Mouse (Mus musculus) heart, adult 2 months (tissue): ENCODE results near the gene Gper1. TPM values are rescaled to one million over a fixed set of nuclear protein-coding genes. Genes with fewer than 3 reads are reported as not detected.

Experiments used
- DNase-seq, 2 experiments: peaks; one replicate each; pipeline ENCODE4 v3.0.0; 2021
- H3K27ac ChIP-seq: fragments of 200-600 bp; 2 replicates; pipeline ENCODE4 v1.8.1; 2022
- H3K27me3 ChIP-seq: fragments of 200-500 bp; 2 replicates; pipeline ENCODE4 v1.6.1; 2012; ENCODE audit warnings: mild to moderate bottlenecking, low read length, inconsistent platforms, mixed read lengths; ENCODE audit not compliant: control insufficient read depth, insufficient read depth
- H3K36me3 ChIP-seq: fragments of 200-500 bp; 2 replicates; pipeline ENCODE4 v1.6.1; 2012; ENCODE audit warnings: low read length, inconsistent platforms; ENCODE audit not compliant: control insufficient read depth, insufficient read depth
- H3K4me1 ChIP-seq: fragments of 200-500 bp; 2 replicates; pipeline ENCODE4 v1.6.1; 2011; ENCODE audit warnings: low read length; ENCODE audit not compliant: control insufficient read depth, insufficient read depth
- H3K4me3 ChIP-seq: fragments of 200-600 bp; 2 replicates; pipeline ENCODE4 v1.8.1; 2022
- H3K79me2 ChIP-seq: fragments of 200-500 bp; replicated peaks from 2 replicates; pipeline ENCODE4 v1.6.1; 2012; ENCODE audit warnings: mild to moderate bottlenecking, inconsistent platforms, low read length, moderate library complexity, mixed read lengths; ENCODE audit not compliant: control insufficient read depth, insufficient read depth
- H3K9ac ChIP-seq: fragments of 200-500 bp; 2 replicates; pipeline ENCODE4 v1.6.1; 2012; ENCODE audit warnings: low read depth, mild to moderate bottlenecking, control low read depth, inconsistent platforms, low read length, mixed read lengths
- CTCF ChIP-seq: fragments of 200-600 bp; IDR thresholded peaks from 2 replicates; pipeline ENCODE4 v1.8.1; 2022; ENCODE audit warnings: antibody characterized with exemption, mild to moderate bottlenecking, moderate library complexity
- EP300 ChIP-seq: fragments of 200-500 bp; IDR thresholded peaks from 2 replicates; pipeline ENCODE4 v1.6.1; 2011; ENCODE audit warnings: low read depth, low read length, control low read depth; ENCODE audit not compliant: insufficient read depth
- POLR2A ChIP-seq: fragments of 200-500 bp; IDR thresholded peaks from 2 replicates; pipeline ENCODE4 v1.6.1; 2011; ENCODE audit warnings: mild to moderate bottlenecking, low read depth, low read length, control low read depth; ENCODE audit not compliant: insufficient read depth
- WGBS: fragments of 180-500 bp; shearing (Covaris S2); methylation state at CpG from one replicate; pipeline ENCODE4 v1.1.7; 2018; 5-methylcytosine and 5-hydroxymethylcytosine counted together
- intact Hi-C: fragments of 180-260 bp; cut with DNase I; formaldehyde crosslinking; loops from one replicate; pipeline ENCODE4 v1.15.1; 2025
- polyA plus RNA-seq: library from polyadenylated mRNA; depleted of rRNA; stranded (reverse); fragments of >200 nt; gene quantifications from 2 replicates; pipeline ENCODE4 v1.2.3, GENCODE M21; 2012
- total RNA-seq, 2 experiments: library from RNA; stranded (reverse); gene quantifications; 2 replicates each; pipeline ENCODE4 v1.2.3; 2021

Gper1 gene
- total and polyA plus RNA-seq, 3 experiments, result 1.4 to 2.0 (median 1.5) TPM

- Histone ChIP-seq H3K27ac (peak overlapping the region; percentile 77), H3K9ac (peak overlapping the region; percentile 51), H3K27me3 (no peaks in the 10 kb centered on the region), H3K36me3 (peaks cover 5% of the 10 kb centered on the region; the same call in 1 of the 2 replicates), H3K4me3 (no peak overlapping the region), H3K4me1 (peaks cover 45% of the 10 kb centered on the region), H3K79me2 (peaks cover 5% of the 10 kb centered on the region)
- no peak for DNase-seq
- TF ChIP-seq EP300, result no peak
- no peak for TF ChIP-seq CTCF
- no peak for TF ChIP-seq POLR2A
- 83% methylated on average over 37 of the region's 37 CpGs for whole genome bisulfite sequencing
- intact Hi-C loops, result loop anchor here (1.0 kb wide), 1 partner anchor 25 kb away; no protein-coding TSS in a partner anchor
These were observed 30.4 kb upstream of the Gper1 start for GRCm38 (mm10) chr5:139392219-139393196.

GRCm38 (mm10) chr5:139393197-139393588, 29.8 kb upstream of the Gper1 start:
- peaks cover 46% of the 10 kb centered on the region for H3K4me1 ChIP-seq
- H3K9ac ChIP-seq, result no peak overlapping the region
- H3K36me3 ChIP-seq, result peaks cover 5% of the 10 kb centered on the region; the same call in 1 of the 2 replicates
- H3K27ac ChIP-seq, result no peak overlapping the region; the same call in 1 of the 2 replicates
- no peak for DNase-seq
- peaks cover 5% of the 10 kb centered on the region for H3K79me2 ChIP-seq
- 85% methylated on average over 16 of the region's 16 CpGs for WGBS
- TF ChIP-seq CTCF (no peak), POLR2A (no peak), EP300 (no peak)
- intact Hi-C loops, result loop anchor here (1.0 kb wide), 1 partner anchor 26 kb away; no protein-coding TSS in a partner anchor
- no peaks in the 10 kb centered on the region for H3K27me3 ChIP-seq
- H3K4me3 ChIP-seq, result no peak overlapping the region

- peaks cover 41% of the 10 kb centered on the region for H3K4me1 ChIP-seq
- H3K27ac ChIP-seq, result peak overlapping the region; percentile 26; the same call in 1 of the 2 replicates
- TF ChIP-seq EP300 (no peak), CTCF (no peak), POLR2A (no peak)
- no peaks in the 10 kb centered on the region for H3K27me3 ChIP-seq
- H3K79me2 ChIP-seq, result peaks cover 5% of the 10 kb centered on the region
- no peaks in the 10 kb centered on the region; the same call in 1 of the 2 replicates for H3K36me3 ChIP-seq
- no peak overlapping the region for H3K9ac ChIP-seq
- intact Hi-C loops, result no loop called here
- no peak overlapping the region for H3K4me3 ChIP-seq
- WGBS, result 70% methylated on average over 7 of the region's 7 CpGs
- DNase-seq, result no peak
These were observed 28.6 kb upstream of the Gper1 start for GRCm38 (mm10) chr5:139394399-139394798.

GRCm38 (mm10) chr5:139395528-139395927, 27.4 kb upstream of the Gper1 start:
- intact Hi-C loops, result no loop called here
- TF ChIP-seq CTCF (no peak), EP300 (no peak), POLR2A (no peak)
- H3K27me3 ChIP-seq, result no peaks in the 10 kb centered on the region
- no peak overlapping the region for H3K4me3 ChIP-seq
- no peak for DNase-seq
- H3K79me2 ChIP-seq, result peaks cover 5% of the 10 kb centered on the region
- WGBS, result 91% methylated on average over 4 of the region's 4 CpGs
- H3K9ac ChIP-seq, result no peak overlapping the region
- H3K27ac ChIP-seq, result no peak overlapping the region
- peaks cover 36% of the 10 kb centered on the region for H3K4me1 ChIP-seq
- H3K36me3 ChIP-seq, result no peaks in the 10 kb centered on the region; the same call in 1 of the 2 replicates

GRCm38 (mm10) chr5:139397359-139397916, 25.5 kb upstream of the Gper1 start:
- intact Hi-C loops, result no loop called here
- peaks cover 3% of the 10 kb centered on the region for H3K79me2 ChIP-seq
- H3K9ac ChIP-seq, result 0 out of 2 replicates have a peak overlapping the region, but pooled peaks have one; percentile 23
- TF ChIP-seq EP300 (no peak), POLR2A (no peak), CTCF (no peak)
- H3K27me3 ChIP-seq, result no peaks in the 10 kb centered on the region
- H3K4me1 ChIP-seq, result peaks cover 22% of the 10 kb centered on the region
- no peaks in the 10 kb centered on the region for H3K36me3 ChIP-seq
- peak overlapping the region; percentile 40 for H3K27ac ChIP-seq
- no peak overlapping the region for H3K4me3 ChIP-seq
- no peak for DNase-seq
- WGBS, result 60% methylated on average over 4 of the region's 4 CpGs
